In genomic region chr1:37477928-37478327, GRCm38 (mm10) we compare ENCODE assay signal across 10 mouse cellular contexts. TPM values are rescaled to one million over a fixed set of nuclear protein-coding genes. Genes with fewer than 3 reads are reported as not detected.
DNase-seq lines count a peak whose midpoint lies in the region; ATAC-seq and TF ChIP-seq lines count a peak whose summit lies in the region.
"Had no signal": no experiment of that assay in that cellular context is flagged by ENCODE, and none has a peak within 500 bp of the region (broad histone marks: within the 10 kb centered on the region; RNA-seq: fewer than 3 reads in every experiment).

No protein-coding gene starts in this region.

- TF ChIP-seq EP300 in lung, postnatal 0 days (IDR thresholded peaks at IDR 0.05) = no peak

- H3K4me1 ChIP-seq in lung, postnatal 0 days (ENCODE audit: insufficient read depth, low read depth, low read length) = no peaks in the 10 kb centered on the region
- no peaks in the 10 kb centered on the region for H3K4me1 ChIP-seq in liver, adult 2 months (ENCODE audit: control insufficient read depth, insufficient read depth, low read length)
- H3K4me1 ChIP-seq: hindbrain, embryonic 15.5 days had no signal

- no peak for TF ChIP-seq CTCF in lung, postnatal 0 days (IDR thresholded peaks at IDR 0.05)
- no peak for TF ChIP-seq CTCF in liver, adult 2 months (IDR thresholded peaks at IDR 0.05; ENCODE audit: low read depth, low read length)

- H3K36me3 ChIP-seq in lung, postnatal 0 days (ENCODE audit: insufficient read depth, low read length) = no peaks in the 10 kb centered on the region
- no peaks in the 10 kb centered on the region for H3K36me3 ChIP-seq in liver, adult 2 months (ENCODE audit: control insufficient read depth, insufficient read depth, low read length)
- H3K36me3 ChIP-seq: embryonic facial prominence, embryonic 13.5 days; hindbrain, embryonic 15.5 days had no signal

- H3K79me2 ChIP-seq in liver, adult 2 months (ENCODE audit: control insufficient read depth, insufficient read depth, low read length) = no peaks in the 10 kb centered on the region

- peak overlapping the region; percentile 17; the same call in 1 of the 2 replicates for H3K4me3 ChIP-seq in lung, postnatal 0 days (ENCODE audit: low read depth, low read length)
- H3K4me3 ChIP-seq in liver, adult 2 months (ENCODE audit: insufficient read depth, low read depth, low read length) = no peak overlapping the region
- H3K4me3 ChIP-seq: embryonic facial prominence, embryonic 13.5 days; hindbrain, embryonic 15.5 days had no signal

- no peaks in the 10 kb centered on the region for H3K27me3 ChIP-seq in lung, postnatal 0 days (replicated peaks; ENCODE audit: insufficient read depth, low read length)
- no peaks in the 10 kb centered on the region for H3K27me3 ChIP-seq in liver, adult 2 months (ENCODE audit: control insufficient read depth, insufficient read depth, low read length)
- H3K27me3 ChIP-seq: embryonic facial prominence, embryonic 13.5 days; hindbrain, embryonic 15.5 days had no signal

- H3K9ac ChIP-seq in lung, postnatal 0 days (replicated peaks; ENCODE audit: low read depth) = no peak overlapping the region
- no peak overlapping the region for H3K9ac ChIP-seq in liver, adult 2 months (ENCODE audit: low read depth, low read length)
- H3K9ac ChIP-seq: embryonic facial prominence, embryonic 13.5 days; hindbrain, embryonic 15.5 days had no signal

- peak overlapping the region; percentile 54 for H3K4me2 ChIP-seq in lung, postnatal 0 days (replicated peaks; ENCODE audit: low read depth, low read length)
- H3K4me2 ChIP-seq: embryonic facial prominence, embryonic 13.5 days; hindbrain, embryonic 15.5 days had no signal

- ATAC-seq in lung, postnatal 0 days = no peak

- DNase-seq in cerebellum, adult 9-10 months = peak; percentile 22
- no peak for DNase-seq in cerebellum, adult 8-10 months
- no peak for DNase-seq in lung, postnatal 0 days (ENCODE audit: low spot score)
- DNase-seq in lung, postnatal 14 days = no peak
- peak; percentile 19 for DNase-seq in liver, adult 2 months (ENCODE audit: extremely low read depth, low read depth, low spot score)
- peak; percentile 47 for DNase-seq in thymus, postnatal 14 days
- no peak for DNase-seq in adrenal gland, postnatal 10 days
- DNase-seq in yolk sac, embryonic 10.5 days (ENCODE audit: low spot score) = no peak

- no peak overlapping the region for H3K27ac ChIP-seq in lung, postnatal 0 days (ENCODE audit: low read length)
- no peak overlapping the region for H3K27ac ChIP-seq in liver, adult 2 months (replicated peaks; ENCODE audit: insufficient read depth, low read depth, low read length)
- H3K27ac ChIP-seq: embryonic facial prominence, embryonic 13.5 days; hindbrain, embryonic 15.5 days had no signal

- TF ChIP-seq POLR2A in liver, adult 2 months (IDR thresholded peaks at IDR 0.05; ENCODE audit: extremely low read depth, insufficient read depth, low read length) = no peak

- WGBS in lung, postnatal 0 days = 18% methylated on average over 5 of the region's 5 CpGs
- whole genome bisulfite sequencing in liver, adult 2 months = 37% methylated on average over 5 of the region's 5 CpGs

- H3K9me3 ChIP-seq in lung, postnatal 0 days (ENCODE audit: low read length) = no peaks in the 10 kb centered on the region
- H3K9me3 ChIP-seq: embryonic facial prominence, embryonic 13.5 days; hindbrain, embryonic 15.5 days had no signal

RNA-seq across cellular contexts. Expression of gene Unc50, which starts 48.0 kb away (rescaled TPM):
- 156 and 177 TPM in 2 replicates for polyA plus RNA-seq in lung, postnatal 0 days (2015; fragmentation: Nextera tagmentation; extraction: Ambion mirVana)
- 49.3 and 51.4 TPM in 2 replicates for total RNA-seq in liver, adult 2 months (2014; rRNA removed)
- polyA plus RNA-seq in liver, adult 2 months (2012; rRNA removed) = 38.1 and 39.8 TPM in 2 replicates
- total RNA-seq in adrenal gland, postnatal 10 days (2021) = 10 to 100 TPM; 60.7 to 62.2 TPM

RNA-seq across cellular contexts. Expression of gene Coa5, which starts 48.0 kb away (rescaled TPM):
- polyA plus RNA-seq in lung, postnatal 0 days (2015; fragmentation: Nextera tagmentation; extraction: Ambion mirVana) = 23.8 and 24.1 TPM in 2 replicates
- 41.6 and 47.2 TPM in 2 replicates for total RNA-seq in liver, adult 2 months (2014; rRNA removed)
- polyA plus RNA-seq in liver, adult 2 months (2012; rRNA removed) = 45.8 and 53.2 TPM in 2 replicates
- 100 to 1,000 TPM in 1 of 2 experiments, 10 to 100 TPM in 1; 85.2 to 102 TPM for total RNA-seq in adrenal gland, postnatal 10 days (2021)

Comparison
In these comparisons a context has a peak if more than half of its experiments do, and no peak if none do; other contexts are left out.
1. DNase-seq: peak in cerebellum, adult 9-10 months (single experiment), liver, adult 2 months (single experiment) and thymus, postnatal 14 days (single experiment); none in cerebellum, adult 8-10 months (single experiment), lung, postnatal 0 days (single experiment), lung, postnatal 14 days (single experiment), adrenal gland, postnatal 10 days (single experiment) and yolk sac, embryonic 10.5 days (single experiment).